Mouse (Mus musculus) spleen, adult 2 months (tissue): ENCODE data around the gene Slc25a22. TPM values are rescaled to one million over a fixed set of nuclear protein-coding genes. Genes with fewer than 3 reads are reported as not detected.

Experiments
- DNase-seq, 2 experiments: peaks; one replicate each; pipeline versions ENCODE4 v3.0.0 to v3.0.0-alpha.2; 2012 to 2021; ENCODE audit warnings: low spot score in 2 of 2, low read depth in 1 of 2
- H3K27ac ChIP-seq: fragments of 200-500 bp; 2 replicates; pipeline ENCODE4 v1.5.1; 2012; ENCODE audit warnings: low read length, inconsistent platforms; ENCODE audit not compliant: insufficient read depth
- H3K27me3 ChIP-seq: fragments of 200-500 bp; 2 replicates; pipeline ENCODE4 v1.6.1; 2012; ENCODE audit warnings: mild to moderate bottlenecking, moderate library complexity, low read length, inconsistent platforms; ENCODE audit not compliant: control insufficient read depth, insufficient read depth
- H3K36me3 ChIP-seq: fragments of 200-500 bp; 2 replicates; pipeline ENCODE4 v1.6.1; 2012; ENCODE audit warnings: mild to moderate bottlenecking, low read length, inconsistent platforms; ENCODE audit not compliant: control insufficient read depth, insufficient read depth
- H3K4me1 ChIP-seq: fragments of 200-500 bp; 2 replicates; pipeline ENCODE4 v1.6.1; 2011; ENCODE audit warnings: inconsistent platforms; ENCODE audit not compliant: control insufficient read depth, insufficient read depth, insufficient read length
- H3K4me3 ChIP-seq: fragments of 200-500 bp; 2 replicates; pipeline ENCODE4 v1.5.1; 2011; ENCODE audit warnings: mild to moderate bottlenecking, inconsistent platforms; ENCODE audit not compliant: insufficient read depth, insufficient read length; ENCODE audit errors: extremely low read depth
- CTCF ChIP-seq: fragments of 200-500 bp; IDR thresholded peaks from 2 replicates; pipeline ENCODE4 v1.5.1; 2011; ENCODE audit warnings: mild to moderate bottlenecking, inconsistent platforms; ENCODE audit not compliant: insufficient read depth, insufficient read length, insufficient replicate concordance; ENCODE audit errors: extremely low read depth
- POLR2A ChIP-seq: fragments of 200-500 bp; IDR thresholded peaks from 2 replicates; pipeline ENCODE4 v1.6.1; 2011; ENCODE audit warnings: low read depth, low read length, inconsistent platforms
- WGBS: fragments of 180-500 bp; shearing (Covaris S2); methylation state at CpG from one replicate; pipeline ENCODE4 v1.1.7; 2018; 5-methylcytosine and 5-hydroxymethylcytosine counted together
- polyA plus RNA-seq: library from polyadenylated mRNA; depleted of rRNA; stranded (reverse); fragments of >200 nt; gene quantifications from 2 replicates; pipeline ENCODE4 v1.2.3, GENCODE M21; 2012

The Slc25a22 gene
- polyA plus RNA-seq, 1 experiment = 66.2 TPM

DNA sequence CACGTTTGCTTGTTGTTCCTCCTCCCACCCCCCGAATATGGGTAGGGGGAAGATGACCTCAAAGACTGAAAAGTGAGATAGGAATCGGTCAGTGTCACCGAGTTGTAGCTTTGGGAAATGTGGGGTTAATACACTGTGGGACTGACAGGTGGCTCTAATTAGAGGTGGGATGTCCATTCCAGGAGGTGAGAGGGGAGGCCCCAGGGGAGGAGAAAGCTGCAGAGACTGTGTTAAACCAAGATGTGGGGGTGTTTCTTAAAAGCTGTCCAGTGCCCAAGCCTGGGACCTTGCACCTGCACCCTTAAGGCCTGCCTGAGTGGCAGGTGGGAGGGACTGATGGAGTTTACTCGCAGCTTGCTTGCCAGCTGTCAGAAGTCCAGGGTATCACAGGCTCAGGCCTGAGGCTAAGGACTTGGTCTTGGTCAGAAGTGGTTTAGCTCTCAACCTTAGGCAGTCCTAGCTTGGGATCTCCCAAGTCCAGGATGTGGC lies 24.7 kb upstream of the Slc25a22 start:
- Histone ChIP-seq H3K36me3 (peaks cover 20% of the 10 kb centered on the region), H3K27ac (no peak overlapping the region), H3K4me1 (peaks cover 8% of the 10 kb centered on the region), H3K4me3 (peak overlapping the region; percentile 17; the same call in 1 of the 2 replicates), H3K27me3 (peaks cover 5% of the 10 kb centered on the region)
- no peak for DNase-seq
- TF ChIP-seq CTCF (no peak), POLR2A (no peak)
- 43% methylated on average over 5 of the region's 5 CpGs for WGBS

DNA sequence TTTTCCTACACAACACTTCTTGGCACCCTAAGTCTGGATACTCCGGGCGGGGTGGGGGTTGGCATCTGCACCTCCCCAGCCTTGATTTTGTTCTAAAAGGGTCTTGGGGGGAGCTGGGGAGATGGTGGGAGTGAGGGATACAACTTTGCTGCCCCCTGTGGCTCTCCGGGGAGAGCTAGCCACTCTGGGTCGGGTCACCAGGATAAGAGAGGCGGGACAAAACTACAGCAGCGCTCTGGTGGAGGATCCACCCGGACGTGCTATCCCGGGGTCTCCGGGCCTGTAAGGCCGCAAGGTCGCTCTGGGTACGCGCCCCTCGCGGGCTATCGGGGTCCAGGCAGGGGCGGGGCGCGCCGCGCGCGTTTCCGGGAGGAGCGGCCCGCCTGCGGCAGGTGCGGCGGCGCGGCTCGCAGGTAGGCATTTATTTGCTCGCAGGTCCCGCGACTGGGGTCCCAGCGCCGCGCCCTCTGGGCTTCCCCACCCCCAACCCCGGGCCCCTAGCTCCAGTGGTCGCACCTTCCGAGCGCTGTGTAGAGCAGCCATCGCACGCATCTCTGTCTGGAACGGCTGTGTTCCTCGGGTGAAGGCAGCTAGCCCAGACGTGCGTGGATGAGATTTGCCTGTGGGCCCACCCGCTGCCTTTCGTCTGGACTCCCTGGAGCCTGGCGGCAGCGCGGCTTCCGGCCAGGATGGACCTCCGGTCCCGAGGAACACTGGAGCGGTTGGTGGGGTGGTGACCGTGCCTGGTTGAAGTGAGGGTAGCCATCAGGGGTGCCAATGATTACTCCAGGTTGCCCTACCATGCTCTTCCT lies 24.0 kb upstream of the Slc25a22 start:
- Histone ChIP-seq H3K4me1 (peaks cover 8% of the 10 kb centered on the region), H3K36me3 (peaks cover 22% of the 10 kb centered on the region), H3K27me3 (peaks cover 5% of the 10 kb centered on the region), H3K4me3 (peak overlapping the region; percentile 31; the same call in 1 of the 2 replicates), H3K27ac (no peak overlapping the region; the same call in 1 of the 2 replicates)
- DNase-seq = no peak
- WGBS = 9% methylated on average over 53 of the region's 59 CpGs
- TF ChIP-seq CTCF (0 out of 2 replicates have a peak, but pooled peaks have one; percentile 1), POLR2A (no peak)

DNA sequence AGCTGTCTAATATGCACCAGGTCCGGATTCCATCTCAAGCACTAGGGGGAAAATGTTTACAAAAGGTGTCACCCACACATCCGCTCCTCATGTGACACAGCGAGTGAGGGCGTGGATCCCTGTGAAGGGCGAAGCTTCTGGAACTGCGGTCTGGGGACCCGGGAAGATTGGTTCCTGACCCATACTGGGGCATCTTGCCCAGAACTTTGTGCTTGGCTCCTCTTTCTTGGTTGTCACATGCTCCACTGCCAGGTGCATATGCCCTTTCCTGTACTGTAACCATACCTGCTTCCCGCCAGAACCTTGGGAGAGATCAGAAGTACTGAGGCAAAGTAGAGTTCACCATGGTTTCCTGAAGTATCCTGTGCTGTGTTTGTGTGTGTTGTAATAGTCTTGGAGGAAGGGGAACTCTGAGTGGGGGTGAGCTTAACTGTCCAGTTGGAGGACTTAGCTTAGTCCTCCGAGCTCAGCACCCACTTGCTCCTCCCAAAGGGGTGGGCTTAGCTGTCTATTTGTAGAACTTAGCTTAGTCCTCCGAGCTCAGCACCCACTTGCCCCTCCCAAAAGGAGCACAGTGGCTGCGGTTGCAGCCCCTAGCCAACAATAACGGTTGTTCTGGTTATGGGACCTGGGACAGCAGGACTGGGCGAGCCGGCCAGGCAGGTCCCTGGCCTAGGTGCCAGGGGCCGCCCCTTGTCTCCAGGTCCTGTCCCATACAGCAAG lies 22.9 kb upstream of the Slc25a22 start, which contains the start of gene Cracr2b:
Cracr2b (plus strand) TSS at position 704 of the 723 bp plus-strand sequence.
- Histone ChIP-seq H3K4me3 (peak within 1 kb of the TSS; percentile 31; the same call in 1 of the 2 replicates), H3K27ac (no peak within 1 kb of the TSS; the same call in 1 of the 2 replicates), H3K4me1 (peaks cover 13% of the 10 kb centered on the region), H3K27me3 (peaks cover 5% of the 10 kb centered on the region), H3K36me3 (peaks cover 22% of the 10 kb centered on the region)
- WGBS = 83% methylated on average over 15 of the region's 15 CpGs
- DNase-seq = no peak
- TF ChIP-seq POLR2A (no peak), CTCF (no peak)

DNA sequence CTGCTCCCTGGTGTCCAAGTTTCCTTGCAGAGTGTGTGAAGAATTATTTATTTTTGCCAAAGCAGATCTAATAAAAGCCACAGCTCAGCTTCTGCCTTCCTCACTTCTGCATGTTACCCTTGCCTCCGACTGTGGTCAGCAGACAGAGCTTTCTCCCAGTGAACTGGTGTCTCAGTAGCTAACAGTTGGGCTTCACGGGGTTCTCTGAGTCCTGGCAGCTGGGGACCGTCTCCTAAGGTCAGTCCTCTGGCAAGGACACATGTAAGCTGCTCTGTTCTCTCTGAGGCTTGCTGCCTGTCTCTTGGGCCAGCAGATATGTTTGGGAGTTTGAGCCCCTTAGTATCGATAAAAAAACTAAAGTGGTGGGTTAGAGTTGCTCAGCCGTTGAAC lies 22.3 kb upstream of the Slc25a22 start:
- no peak overlapping the region for H3K4me3 ChIP-seq
- TF ChIP-seq CTCF (no peak), POLR2A (no peak)
- H3K4me1 ChIP-seq = peaks cover 12% of the 10 kb centered on the region
- peaks cover 5% of the 10 kb centered on the region for H3K27me3 ChIP-seq
- no peak for DNase-seq
- no peak overlapping the region for H3K27ac ChIP-seq
- H3K36me3 ChIP-seq = peaks cover 22% of the 10 kb centered on the region
- WGBS = 83% methylated on average over 5 of the region's 5 CpGs

DNA sequence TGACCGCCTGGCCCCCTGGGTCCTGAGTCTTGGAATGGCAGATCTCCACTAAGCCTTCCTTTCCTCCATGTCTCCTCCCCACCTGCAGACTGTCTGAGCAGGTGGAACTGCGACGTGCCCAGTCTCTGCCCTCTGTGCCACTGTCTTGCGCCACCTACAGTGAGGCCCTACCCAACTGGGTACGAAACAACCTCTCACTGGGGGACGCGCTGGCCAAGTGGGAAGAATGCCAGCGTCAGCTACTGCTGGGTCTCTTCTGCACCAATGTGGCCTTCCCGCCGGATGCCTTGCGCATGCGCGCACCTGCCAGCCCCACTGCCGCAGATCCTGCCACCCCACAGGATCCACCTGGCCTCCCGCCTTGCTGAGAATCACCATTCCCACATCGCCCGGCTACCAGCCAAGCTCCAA lies 21.6 kb upstream of the Slc25a22 start:
- Histone ChIP-seq H3K4me3 (no peak overlapping the region), H3K27ac (no peak overlapping the region), H3K27me3 (peaks cover 5% of the 10 kb centered on the region; the same call in 1 of the 2 replicates), H3K36me3 (peaks cover 22% of the 10 kb centered on the region), H3K4me1 (peaks cover 13% of the 10 kb centered on the region)
- peak in 1 of 2 experiments; percentile 4 for DNase-seq
- 94% methylated on average over 17 of the region's 17 CpGs for WGBS
- TF ChIP-seq CTCF = no peak
- no peak for TF ChIP-seq POLR2A

DNA sequence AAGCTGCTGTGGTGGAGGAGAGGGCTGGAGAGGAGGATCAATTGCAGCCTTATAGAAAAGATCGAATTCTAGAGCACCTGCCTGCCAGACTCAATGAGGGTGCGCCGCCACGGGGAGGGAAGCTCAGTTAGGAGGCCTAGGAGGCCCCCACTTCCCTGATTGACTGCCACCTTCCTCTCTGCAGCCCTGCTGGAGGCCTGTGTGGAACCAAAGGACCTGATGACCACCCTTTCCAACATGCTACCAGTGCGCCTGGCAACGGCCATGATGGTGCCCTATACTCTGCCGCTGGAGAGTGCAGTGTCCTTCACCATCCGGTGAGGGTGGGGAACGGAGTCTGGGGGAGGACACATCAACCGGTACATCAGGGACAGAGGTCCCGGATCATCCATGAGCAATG lies 21.0 kb upstream of the Slc25a22 start:
- DNase-seq = peak in 1 of 2 experiments; percentile 4
- no peak overlapping the region for H3K4me3 ChIP-seq

More for the DNA sequence above, 21.0 kb upstream of the Slc25a22 start:
- peaks cover 5% of the 10 kb centered on the region; the same call in 1 of the 2 replicates for H3K27me3 ChIP-seq
- WGBS = 93% methylated on average over 11 of the region's 11 CpGs
- no peak overlapping the region for H3K27ac ChIP-seq
- TF ChIP-seq POLR2A (no peak), CTCF (no peak)
- H3K36me3 ChIP-seq = peaks cover 22% of the 10 kb centered on the region
- peaks cover 14% of the 10 kb centered on the region for H3K4me1 ChIP-seq
